Mouse (Mus musculus) layer of hippocampus, adult 9-10 months (tissue): ENCODE measurements around the gene Sumf1.
A peak's percentile ranks its signal among the peaks of the same experiment; 100 is the strongest.

Experiments used
- DNase-seq: peaks from one replicate; pipeline ENCODE4 v3.0.0; 2022; ENCODE audit warnings: low spot score

The Sumf1 gene

GRCm38 (mm10) chr6:108184847-108185684 lies at the start of gene Sumf1:
Sumf1 (minus strand) TSS chr6:108185582.
- peak; percentile 81 for DNase-seq

- no peak for DNase-seq
Observed at GRCm38 (mm10) chr6:108234536-108234935, 49.2 kb upstream of the Sumf1 start.

DNA sequence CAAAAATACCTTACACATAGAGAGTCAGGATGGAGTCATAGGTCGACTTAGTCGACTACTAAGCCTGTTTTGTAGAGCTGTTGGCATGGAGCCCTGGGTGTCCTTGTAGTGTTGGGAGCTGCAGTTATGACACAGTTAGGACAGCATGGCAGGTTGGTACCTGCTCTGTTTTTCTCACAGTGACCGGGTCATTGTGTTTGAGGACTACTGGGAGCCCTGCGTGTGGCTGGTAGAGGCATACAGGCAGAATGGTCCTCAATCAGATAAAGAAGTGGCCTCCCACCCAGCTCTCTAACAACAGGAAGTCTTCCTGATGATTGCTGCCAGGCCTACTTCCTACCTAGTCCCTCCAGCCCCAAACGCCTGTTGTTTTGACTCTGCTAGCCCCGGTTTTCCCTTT lies 47.7 kb upstream of the Sumf1 start:
- DNase-seq = no peak

GRCm38 (mm10) chr6:108231892-108232710 lies 46.7 kb upstream of the Sumf1 start:
- no peak for DNase-seq

- DNase-seq = no peak
Observed at GRCm38 (mm10) chr6:108230608-108231007, 45.2 kb upstream of the Sumf1 start.

DNA sequence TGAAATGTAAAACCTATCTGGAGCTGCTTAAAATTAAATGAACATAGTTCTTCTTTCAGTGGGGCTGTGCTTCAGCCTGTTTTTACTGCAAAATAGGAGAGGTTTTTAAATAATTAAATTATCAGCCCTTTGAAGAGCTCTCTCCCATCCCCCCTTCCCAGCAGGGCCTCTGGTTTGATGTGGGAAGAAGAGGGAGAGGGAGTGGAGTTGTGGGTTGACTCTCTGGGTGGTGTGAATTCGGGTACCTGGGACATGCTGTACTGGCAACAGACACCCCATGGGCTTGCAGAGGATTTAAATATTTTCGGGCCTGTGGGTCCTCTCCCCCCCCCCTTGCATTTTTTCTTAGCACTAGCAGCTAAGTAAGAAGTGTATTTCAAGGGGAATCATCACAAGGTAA lies 43.2 kb upstream of the Sumf1 start:
- DNase-seq = no peak

DNA sequence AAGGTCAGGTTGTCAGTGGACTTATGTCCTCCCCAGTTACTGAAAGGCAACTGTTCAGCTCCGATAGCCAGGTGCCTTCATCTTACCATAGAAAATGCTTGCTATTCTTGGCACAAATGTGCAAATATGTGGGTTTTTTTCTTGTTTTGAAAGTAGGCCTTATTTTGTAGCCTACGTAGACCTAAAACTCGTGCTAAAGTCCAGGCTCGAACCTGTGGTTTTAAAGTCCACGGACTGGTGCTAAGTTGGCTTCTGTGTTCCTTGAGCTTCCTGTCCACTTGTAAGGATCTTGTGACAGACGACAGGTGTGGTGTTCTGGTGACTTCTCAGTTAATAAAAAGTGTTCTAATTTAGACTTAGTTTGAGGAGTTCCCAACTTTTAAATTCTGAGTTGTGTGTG lies 42.7 kb upstream of the Sumf1 start:
- DNase-seq = no peak

GRCm38 (mm10) chr6:108227461-108227860 lies 42.1 kb upstream of the Sumf1 start:
- no peak for DNase-seq

DNA sequence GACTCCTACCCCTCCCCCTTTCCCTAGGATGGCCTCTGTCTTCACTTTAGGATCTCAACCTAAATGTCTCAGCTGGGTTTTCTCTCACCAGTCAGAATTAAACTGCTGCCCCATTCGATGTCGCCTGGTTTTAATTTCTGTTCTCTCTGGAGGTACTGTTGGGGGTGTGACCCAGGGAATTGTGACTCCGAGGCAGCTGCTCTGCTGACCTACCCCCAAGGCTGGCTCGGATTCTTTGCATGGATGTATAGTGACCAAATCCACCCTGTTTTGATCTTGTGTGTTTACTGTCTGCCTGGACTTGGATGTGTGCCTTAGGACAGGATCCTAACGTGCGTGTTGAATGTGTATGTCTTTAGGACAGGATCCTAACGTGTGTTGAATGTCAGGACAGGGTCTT lies 40.8 kb upstream of the Sumf1 start:
- no peak for DNase-seq

GRCm38 (mm10) chr6:108225027-108225426 lies 39.6 kb upstream of the Sumf1 start:
- no peak for DNase-seq

DNA sequence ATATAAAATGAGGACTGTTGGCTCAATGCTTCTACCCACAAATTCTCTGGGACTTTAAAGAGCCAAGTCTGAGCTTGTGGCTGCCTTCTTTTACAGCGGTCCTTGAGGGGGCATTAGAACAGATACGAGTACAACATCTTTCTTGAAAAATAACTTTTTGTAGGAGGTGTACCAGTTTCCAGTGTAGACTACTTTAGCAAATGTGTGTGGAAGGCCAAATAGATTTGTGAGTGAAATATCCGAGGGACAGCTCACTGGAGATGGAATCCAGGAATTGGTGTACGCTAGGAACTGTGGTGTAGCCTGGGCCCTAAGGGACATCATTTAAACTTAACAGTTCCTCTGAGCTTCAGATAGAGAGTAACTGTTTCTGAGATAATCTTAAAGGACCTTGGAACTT lies 39.0 kb upstream of the Sumf1 start:
- DNase-seq = no peak

- DNase-seq = no peak
Observed at GRCm38 (mm10) chr6:108222875-108223274, 37.5 kb upstream of the Sumf1 start.

DNA sequence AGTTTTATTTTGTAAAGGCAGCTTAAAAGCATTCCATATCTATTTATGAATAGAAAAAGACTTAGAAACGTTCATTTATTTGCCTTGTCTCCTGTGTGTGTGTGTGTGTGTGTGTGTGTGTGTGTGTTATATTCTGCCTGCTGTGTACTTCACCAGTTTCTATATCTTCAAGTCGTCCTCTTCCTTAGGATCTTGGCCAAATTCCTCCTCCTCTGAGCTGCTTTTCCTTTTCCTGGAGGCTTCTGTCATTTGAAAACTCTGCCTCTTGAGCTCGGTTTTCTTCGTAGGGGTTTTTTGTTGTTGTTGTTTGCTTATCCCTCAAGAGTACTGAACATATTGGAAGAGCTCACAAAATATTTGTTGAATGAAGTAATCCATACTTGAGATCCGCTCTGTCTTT lies 37.1 kb upstream of the Sumf1 start:
- DNase-seq = no peak

DNA sequence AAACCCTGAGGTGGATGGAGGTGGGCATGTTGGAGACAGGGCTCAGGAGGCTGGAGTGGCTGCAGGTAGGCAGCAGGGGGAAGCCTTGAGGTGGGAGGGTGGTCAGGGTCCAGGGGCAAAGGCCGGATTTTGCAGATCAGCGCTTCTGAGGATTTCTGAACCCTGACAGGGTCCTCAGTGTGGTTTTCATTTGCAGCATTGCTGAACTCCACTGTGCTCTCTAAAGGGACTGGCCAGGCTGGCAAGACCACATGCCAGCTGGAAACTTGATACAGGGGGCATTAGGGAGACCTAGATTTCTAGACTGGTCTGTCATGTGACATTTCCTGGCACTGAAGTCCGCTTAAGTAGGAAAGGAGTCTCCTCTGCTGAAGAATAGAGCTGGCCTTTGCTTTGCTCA lies 32.6 kb upstream of the Sumf1 start:
- DNase-seq = no peak

DNA sequence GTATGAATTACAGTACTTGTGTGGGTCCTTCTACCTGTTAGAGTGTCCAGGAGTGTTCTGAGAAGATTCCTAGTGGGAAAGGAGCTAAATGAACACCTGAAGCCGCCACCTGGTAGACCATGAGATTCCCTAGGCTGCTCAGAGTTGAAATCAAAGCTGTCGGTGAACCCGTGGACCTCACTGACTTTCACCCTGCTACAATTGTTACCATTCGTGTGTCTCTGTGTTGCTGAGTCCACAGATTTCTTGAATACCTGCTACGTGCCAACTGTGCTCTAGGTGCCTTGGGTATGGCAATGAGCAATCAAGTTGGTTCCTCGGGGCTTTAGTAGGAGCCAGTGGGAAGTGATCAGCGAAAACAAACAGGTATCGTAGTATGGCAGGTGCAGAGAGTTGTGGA lies 31.4 kb upstream of the Sumf1 start:
- DNase-seq = no peak

DNA sequence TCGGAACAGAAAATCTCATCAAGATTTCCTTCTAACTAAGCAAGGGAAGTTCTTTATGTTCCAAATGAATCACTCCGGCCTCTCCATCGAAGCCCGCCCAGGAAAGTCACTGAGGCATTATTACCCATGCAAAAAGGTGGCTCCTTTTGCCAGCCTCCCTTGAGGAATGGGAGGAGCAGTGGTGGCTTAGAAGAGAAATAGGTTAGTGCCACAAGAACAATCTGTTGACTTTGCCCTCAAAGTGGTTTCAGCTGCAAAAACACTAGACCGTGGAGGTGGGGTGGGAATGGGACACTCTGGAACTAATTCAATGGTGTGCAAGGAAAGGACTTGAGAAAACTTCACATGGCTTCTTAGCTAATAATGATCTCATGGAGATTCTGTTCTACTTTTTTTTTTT lies 30.7 kb upstream of the Sumf1 start:
- no peak for DNase-seq

- no peak for DNase-seq
Observed at GRCm38 (mm10) chr6:108214294-108214925, 29.0 kb upstream of the Sumf1 start.

DNA sequence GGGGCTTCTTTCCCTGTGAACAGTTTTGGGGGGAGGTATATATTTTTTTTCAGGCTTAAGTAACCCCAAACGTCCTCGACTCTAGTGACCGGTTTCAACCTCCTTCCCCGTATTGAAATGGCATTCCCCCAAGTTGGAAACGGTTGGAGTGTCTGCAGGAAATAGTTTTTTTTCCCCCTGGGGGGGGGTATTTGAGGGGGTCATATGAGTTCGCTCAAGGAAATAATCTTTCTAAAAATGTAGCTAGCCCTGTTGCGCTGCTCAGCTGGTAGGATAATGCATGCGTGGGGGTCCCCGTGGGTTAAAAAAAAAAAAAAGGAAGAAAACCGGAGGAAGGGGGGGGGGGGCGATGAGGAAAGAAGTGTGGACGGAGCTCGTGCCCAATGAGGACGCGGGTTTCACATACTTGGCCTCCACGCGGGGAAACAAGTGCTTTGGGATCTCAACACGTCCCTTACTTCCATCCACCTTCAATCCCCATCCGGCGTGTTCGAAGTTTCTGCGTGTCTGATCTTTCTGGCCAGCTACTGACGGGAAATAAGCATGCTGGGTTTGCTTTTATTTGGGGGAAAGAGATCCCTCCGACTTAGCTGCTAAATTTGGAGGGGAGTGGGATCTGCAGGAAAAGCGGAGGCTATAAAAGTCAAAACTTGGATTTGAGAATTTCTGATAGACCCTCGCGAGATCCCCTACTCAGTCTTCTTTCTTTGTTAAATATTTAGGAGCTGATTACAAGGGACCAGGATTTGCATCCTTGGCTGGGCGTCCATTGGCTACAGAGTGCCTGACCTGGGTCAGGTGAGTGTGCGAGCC lies 28.3 kb upstream of the Sumf1 start:
- no peak for DNase-seq

DNA sequence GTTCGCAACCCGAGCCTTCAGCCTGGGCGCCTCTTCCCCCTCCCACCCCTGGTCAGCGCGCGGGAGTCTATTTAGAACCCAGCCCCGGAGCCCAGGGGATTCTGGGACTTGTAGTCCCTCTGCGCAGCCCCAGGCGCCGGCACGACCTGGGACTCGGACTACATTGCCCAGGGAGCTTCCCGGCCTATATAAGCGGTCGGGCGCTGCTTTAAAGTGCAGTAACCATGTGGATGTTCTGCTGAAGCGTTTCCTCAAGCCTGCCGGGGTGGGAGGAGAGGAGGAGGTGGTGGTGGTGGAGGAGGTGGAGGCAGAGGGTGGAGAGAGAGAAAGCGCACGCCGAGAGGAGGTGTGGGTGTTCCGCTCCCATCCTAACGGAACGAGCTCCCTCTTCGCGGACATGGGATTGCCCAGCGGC lies 27.5 kb upstream of the Sumf1 start, which contains the start of gene Itpr1:
Gene Itpr1 (plus strand): TSS at position 216 of the 415 bp plus-strand sequence.
- DNase-seq = peak; percentile 94

GRCm38 (mm10) chr6:108211896-108212880 lies 26.8 kb upstream of the Sumf1 start:
- DNase-seq = no peak
